Comparison of ENCODE assay signal across 8 mouse cellular contexts in genomic region chr1:183344886-183345816, GRCm38 (mm10). TPM values are rescaled to one million over a fixed set of nuclear protein-coding genes. Genes with fewer than 3 reads are reported as not detected.
DNase-seq lines count a peak whose midpoint lies in the region; ATAC-seq lines count a peak whose summit lies in the region.

No protein-coding gene starts in this region.

- peak overlapping the region; percentile 92 for H3K9ac ChIP-seq in intestine, embryonic 15.5 days

- peak; percentile 99 for ATAC-seq in intestine, embryonic 15.5 days

- peak; percentile 81 for DNase-seq in adrenal gland, adult 8-10 months
- DNase-seq in embryo, embryonic 11.5 days (ENCODE audit: low read depth, low spot score), result peak; percentile 70
- peak; percentile 79 to 82 for DNase-seq in gastrocnemius, postnatal 36 days
- DNase-seq in left cerebral cortex, postnatal 25 days (ENCODE audit: low spot score in 2 of 2), result peak; percentile 86 to 92
- peak; percentile 84 for DNase-seq in mesoderm, embryonic 11.5 days (ENCODE audit: low read depth, low spot score)
- DNase-seq in right cerebral cortex, postnatal 25 days, result peak; percentile 89
- DNase-seq in urinary bladder, postnatal 36 days (ENCODE audit: low spot score in 2 of 2), result peak; percentile 83 to 89

- H3K4me3 ChIP-seq in intestine, embryonic 15.5 days (replicated peaks), result peak overlapping the region; percentile 97

- no peaks in the 10 kb centered on the region for H3K27me3 ChIP-seq in intestine, embryonic 15.5 days (replicated peaks)

- H3K4me1 ChIP-seq in intestine, embryonic 15.5 days (replicated peaks), result no peaks in the 10 kb centered on the region; the same call in 1 of the 2 replicates

- WGBS in intestine, embryonic 15.5 days, result under 1% methylated on average over 72 of the region's 72 CpGs

- peak overlapping the region; percentile 84 for H3K27ac ChIP-seq in intestine, embryonic 15.5 days

- H3K36me3 ChIP-seq in intestine, embryonic 15.5 days, result peaks cover 24% of the 10 kb centered on the region

- peak overlapping the region; percentile 88 for H3K4me2 ChIP-seq in intestine, embryonic 15.5 days (replicated peaks)

- no peaks in the 10 kb centered on the region for H3K9me3 ChIP-seq in intestine, embryonic 15.5 days

- intact Hi-C loops in gastrocnemius, postnatal 36 days (cut with DNase I), result no loop called here
- intact Hi-C loops in left cerebral cortex, postnatal 25 days (cut with DNase I), result loop anchor here (2.0 kb wide), 2 partner anchors 24 to 44 kb away; partner anchors contain the start of genes Mia3 and Taf1a

RNA-seq across cellular contexts. Expression of gene Mia3, which starts 24.2 kb away (rescaled TPM):
- 100 to 1,000 TPM; 195 to 246 (median 224) TPM for total RNA-seq in adrenal gland, adult 8-10 months (2022)
- 100 to 1,000 TPM; 151 to 180 TPM for total RNA-seq in gastrocnemius, postnatal 36 days (2021)
- 79.7 and 81.0 TPM in 2 replicates for polyA plus RNA-seq in intestine, embryonic 15.5 days (2015; fragmentation: Nextera tagmentation; extraction: Ambion mirVana)
- 100 to 1,000 TPM; 225 to 235 TPM for total RNA-seq in left cerebral cortex, postnatal 25 days (2021)

RNA-seq across cellular contexts. Expression of gene Taf1a, which starts 43.6 kb away (rescaled TPM):
- total RNA-seq in adrenal gland, adult 8-10 months (2022), result 10 to 100 TPM; 19.3 to 41.6 (median 26.6) TPM
- total RNA-seq in gastrocnemius, postnatal 36 days (2021), result 1 to 10 TPM; 3.7 to 4.8 TPM
- 17.9 TPM in 2 replicates for polyA plus RNA-seq in intestine, embryonic 15.5 days (2015; fragmentation: Nextera tagmentation; extraction: Ambion mirVana)
- total RNA-seq in left cerebral cortex, postnatal 25 days (2021), result 10 to 100 TPM; 16.2 to 17.5 TPM

RNA-seq across cellular contexts. Expression of gene Brox, which starts 48.1 kb away (rescaled TPM):
- 10 to 100 TPM; 49.1 to 70.6 (median 60.9) TPM for total RNA-seq in adrenal gland, adult 8-10 months (2022)
- total RNA-seq in gastrocnemius, postnatal 36 days (2021), result 10 to 100 TPM; 16.7 to 19.2 TPM
- polyA plus RNA-seq in intestine, embryonic 15.5 days (2015; fragmentation: Nextera tagmentation; extraction: Ambion mirVana), result 36.3 and 41.6 TPM in 2 replicates
- 10 to 100 TPM; 49.3 to 51.3 TPM for total RNA-seq in left cerebral cortex, postnatal 25 days (2021)

RNA-seq across cellular contexts. Expression of gene Aida, which starts 48.8 kb away (rescaled TPM):
- 10 to 100 TPM; 50.2 to 55.9 (median 54.4) TPM for total RNA-seq in adrenal gland, adult 8-10 months (2022)
- 10 to 100 TPM; 18.5 to 19.4 TPM for total RNA-seq in gastrocnemius, postnatal 36 days (2021)
- polyA plus RNA-seq in intestine, embryonic 15.5 days (2015; fragmentation: Nextera tagmentation; extraction: Ambion mirVana), result 33.5 and 42.4 TPM in 2 replicates
- total RNA-seq in left cerebral cortex, postnatal 25 days (2021), result 10 to 100 TPM; 47.5 to 51.5 TPM

Comparison
In these comparisons a context has a peak if more than half of its experiments do, and no peak if none do; other contexts are left out.
1. Peak in every context shown above with its lines: DNase-seq, ATAC-seq, H3K4me3 ChIP-seq and H3K27ac ChIP-seq.